Mouse (Mus musculus): ENCODE results near the gene Otor. TPM values are rescaled to one million over a fixed set of nuclear protein-coding genes. Genes with fewer than 3 reads are reported as not detected.

Gene Otor
- polyA plus RNA-seq, 1 experiment from 2014 or later, result 3.7 TPM

Other genes starting within 250 kb of the Otor start
- 6.5 and 7.3 TPM in 2 replicates for gene Kif16b, start 176.9 kb upstream of the Otor start, polyA plus RNA-seq (2016; fragmentation: Nextera tagmentation; extraction: Ambion mirVana)
- gene Snrpb2, start 15.4 kb upstream of the Otor start, polyA plus RNA-seq (2016; fragmentation: Nextera tagmentation; extraction: Ambion mirVana), result 117 and 120 TPM in 2 replicates

Measured in forebrain, embryonic 12.5 days (tissue).